Mouse (Mus musculus) mesoderm, embryonic 11.5 days (tissue): ENCODE measurements around the gene Ctrc.

Source experiments
- DNase-seq: peaks from one replicate; pipeline ENCODE4 v3.0.0-alpha.2; 2012; ENCODE audit warnings: low read depth, low spot score

The Ctrc gene

GRCm38 (mm10) chr4:141866933-141867490 is 20.9 kb upstream of the Ctrc start:
- DNase-seq: no peak

- no peak for DNase-seq
Measured at GRCm38 (mm10) chr4:141865600-141865999, 19.4 kb upstream of the Ctrc start.

- DNase-seq: no peak
Measured at GRCm38 (mm10) chr4:141865006-141865405, 18.8 kb upstream of the Ctrc start.

- no peak for DNase-seq
Measured at GRCm38 (mm10) chr4:141864506-141864905, 18.3 kb upstream of the Ctrc start.

- no peak for DNase-seq
Measured at GRCm38 (mm10) chr4:141863726-141864280, 17.6 kb upstream of the Ctrc start.

- no peak for DNase-seq
Measured at GRCm38 (mm10) chr4:141862867-141863266, 16.7 kb upstream of the Ctrc start.

GRCm38 (mm10) chr4:141861591-141862295 is 15.6 kb upstream of the Ctrc start:
- DNase-seq: no peak

GRCm38 (mm10) chr4:141860246-141860841 is 14.2 kb upstream of the Ctrc start:
- DNase-seq: no peak

- DNase-seq: no peak
Measured at GRCm38 (mm10) chr4:141859351-141859750, 13.2 kb upstream of the Ctrc start.

GRCm38 (mm10) chr4:141858501-141858900 is 12.3 kb upstream of the Ctrc start:
- DNase-seq: no peak

GRCm38 (mm10) chr4:141857422-141857930 is 11.3 kb upstream of the Ctrc start:
- peak; percentile 78 for DNase-seq

GRCm38 (mm10) chr4:141853437-141853836 is 7.3 kb upstream of the Ctrc start:
- DNase-seq: peak; percentile 43

- no peak for DNase-seq
Measured at GRCm38 (mm10) chr4:141834536-141835095, 11.5 kb downstream of the Ctrc start.

GRCm38 (mm10) chr4:141833911-141834310 is 12.2 kb downstream of the Ctrc start:
- DNase-seq: no peak

- DNase-seq: no peak
Measured at GRCm38 (mm10) chr4:141831361-141831760, 14.8 kb downstream of the Ctrc start.

- DNase-seq: no peak
Measured at GRCm38 (mm10) chr4:141830381-141830780, 15.8 kb downstream of the Ctrc start.

- no peak for DNase-seq
Measured at GRCm38 (mm10) chr4:141828177-141828576, 18.0 kb downstream of the Ctrc start.

- DNase-seq: no peak
Measured at GRCm38 (mm10) chr4:141827401-141827800, 18.8 kb downstream of the Ctrc start.

GRCm38 (mm10) chr4:141826060-141826459 is 20.1 kb downstream of the Ctrc start, which contains the start of gene Cela2a:
TSS of gene Cela2a (minus strand) at chr4:141826160.
- no peak for DNase-seq

- peak; percentile 17 for DNase-seq
Measured at GRCm38 (mm10) chr4:141822979-141823378, 23.2 kb downstream of the Ctrc start.

- no peak for DNase-seq
Measured at GRCm38 (mm10) chr4:141822089-141822488, 24.1 kb downstream of the Ctrc start.

GRCm38 (mm10) chr4:141821178-141821577 is 25.0 kb downstream of the Ctrc start:
- no peak for DNase-seq
